Mouse (Mus musculus) intestine, postnatal 0 days (tissue): ENCODE data around the gene Vgll4. TPM values are rescaled to one million over a fixed set of nuclear protein-coding genes. Genes with fewer than 3 reads are reported as not detected.
A peak's percentile ranks its signal among the peaks of the same experiment; 100 is the strongest.

Experiments
- ATAC-seq: fragments of 200-750 bp; cut with Nextera tagmentation; 2 replicates; pipeline ENCODE4 v1.8.0; 2017; ENCODE audit warnings: mild to moderate bottlenecking, moderate TSS enrichment, moderate library complexity
- H3K27ac ChIP-seq: fragments of 300-500 bp; sonication (generic); 2 replicates; pipeline ENCODE4 v1.5.1; 2014; ENCODE audit warnings: mild to moderate bottlenecking, low read depth, low read length, moderate library complexity
- H3K27me3 ChIP-seq: fragments of 300-500 bp; sonication (generic); replicated peaks from 2 replicates; pipeline ENCODE4 v1.6.1; 2014; ENCODE audit warnings: low read length, mixed read lengths; ENCODE audit not compliant: control insufficient read depth, insufficient read depth
- H3K36me3 ChIP-seq: fragments of 300-500 bp; sonication (generic); 2 replicates; pipeline ENCODE4 v1.6.1; 2014; ENCODE audit warnings: mild to moderate bottlenecking, moderate library complexity; ENCODE audit not compliant: control insufficient read depth, insufficient read depth
- H3K4me1 ChIP-seq: fragments of 300-500 bp; sonication (generic); replicated peaks from 2 replicates; pipeline ENCODE4 v1.6.1; 2014; ENCODE audit warnings: antibody characterized with exemption, low read length, mixed read lengths; ENCODE audit not compliant: control insufficient read depth, insufficient read depth
- H3K4me2 ChIP-seq: fragments of 300-500 bp; sonication (generic); replicated peaks from 2 replicates; pipeline ENCODE4 v1.6.1; 2014; ENCODE audit warnings: low read depth, mild to moderate bottlenecking, moderate library complexity
- H3K4me3 ChIP-seq: fragments of 300-500 bp; sonication (generic); 2 replicates; pipeline ENCODE4 v1.5.1; 2014; ENCODE audit warnings: low read depth, low read length
- H3K9ac ChIP-seq: fragments of 300-500 bp; sonication (generic); 2 replicates; pipeline ENCODE4 v1.6.1; 2014; ENCODE audit warnings: mild to moderate bottlenecking, low read depth, low read length
- H3K9me3 ChIP-seq: fragments of 300-500 bp; sonication (generic); 2 replicates; pipeline ENCODE4 v1.6.1; 2016; ENCODE audit warnings: mixed run types; ENCODE audit not compliant: control insufficient read depth
- CTCF ChIP-seq: sonication (generic); IDR thresholded peaks from 2 replicates; pipeline ENCODE4 v1.5.1; 2016; ENCODE audit warnings: low read depth, mild to moderate bottlenecking, control low read depth, antibody characterized with exemption, moderate library complexity
- WGBS: fragments of 180-500 bp; shearing (Covaris S2); extraction: QIAGEN DNeasy Blood & Tissue Kit; methylation state at CpG from one replicate; pipeline ENCODE4 v1.1.7; 2014; 5-methylcytosine and 5-hydroxymethylcytosine counted together
- polyA plus RNA-seq: library from polyadenylated mRNA; unstranded; fragments of >200 nt; fragmentation: Nextera tagmentation; extraction: Ambion mirVana; gene quantifications from 2 replicates; pipeline ENCODE4 v1.2.1, GENCODE M21; 2015

Vgll4 gene
- polyA plus RNA-seq, 1 experiment from 2014 or later: 31.1 TPM

- no peak overlapping the region for H3K9ac ChIP-seq
- no peaks in the 10 kb centered on the region for H3K9me3 ChIP-seq
- TF ChIP-seq CTCF: no peak
- WGBS: 82% methylated on average over 4 of the region's 4 CpGs
- H3K27me3 ChIP-seq: no peaks in the 10 kb centered on the region
- H3K4me3 ChIP-seq: no peak overlapping the region
- peaks cover 50% of the 10 kb centered on the region for H3K36me3 ChIP-seq
- no peak overlapping the region for H3K4me2 ChIP-seq
- peaks cover 6% of the 10 kb centered on the region for H3K4me1 ChIP-seq
- H3K27ac ChIP-seq: no peak overlapping the region
- no peak for ATAC-seq
These were observed 111.1 kb downstream of the Vgll4 start for GRCm38 (mm10) chr6:114858722-114859053.

- 83% methylated on average over 3 of the region's 3 CpGs for WGBS
- Histone ChIP-seq H3K4me2 (no peak overlapping the region), H3K4me3 (no peak overlapping the region), H3K9me3 (no peaks in the 10 kb centered on the region), H3K9ac (no peak overlapping the region), H3K27me3 (no peaks in the 10 kb centered on the region), H3K4me1 (peaks cover 6% of the 10 kb centered on the region), H3K36me3 (peaks cover 46% of the 10 kb centered on the region), H3K27ac (no peak overlapping the region; the same call in 1 of the 2 replicates)
- TF ChIP-seq CTCF: no peak
- ATAC-seq: no peak
These were observed 111.6 kb downstream of the Vgll4 start for GRCm38 (mm10) chr6:114857996-114858721.

GRCm38 (mm10) chr6:114856501-114856900 lies 113.3 kb downstream of the Vgll4 start:
- peaks cover 6% of the 10 kb centered on the region for H3K4me1 ChIP-seq

GRCm38 (mm10) chr6:114855644-114856043 lies 114.2 kb downstream of the Vgll4 start:
- ATAC-seq: peak; percentile 68
- Histone ChIP-seq H3K9me3 (no peaks in the 10 kb centered on the region), H3K27me3 (no peaks in the 10 kb centered on the region), H3K4me3 (no peak overlapping the region), H3K9ac (no peak overlapping the region), H3K27ac (no peak overlapping the region), H3K4me2 (no peak overlapping the region), H3K4me1 (peaks cover 6% of the 10 kb centered on the region), H3K36me3 (peaks cover 21% of the 10 kb centered on the region; the same call in 1 of the 2 replicates)
- WGBS: 14% methylated on average over 3 of the region's 3 CpGs
- TF ChIP-seq CTCF: no peak

More at GRCm38 (mm10) chr6:114856501-114856900, 113.3 kb downstream of the Vgll4 start:
- WGBS: 87% methylated on average over 4 of the region's 4 CpGs
- H3K4me2 ChIP-seq: no peak overlapping the region
- peaks cover 29% of the 10 kb centered on the region for H3K36me3 ChIP-seq
- no peak overlapping the region for H3K9ac ChIP-seq
- H3K4me3 ChIP-seq: no peak overlapping the region
- ATAC-seq: no peak
- H3K9me3 ChIP-seq: no peaks in the 10 kb centered on the region
- no peaks in the 10 kb centered on the region for H3K27me3 ChIP-seq
- TF ChIP-seq CTCF: no peak
- H3K27ac ChIP-seq: no peak overlapping the region

- ATAC-seq: no peak
- Histone ChIP-seq H3K27ac (no peak overlapping the region), H3K9me3 (no peaks in the 10 kb centered on the region), H3K4me2 (no peak overlapping the region), H3K36me3 (peaks cover 13% of the 10 kb centered on the region; the same call in 1 of the 2 replicates), H3K27me3 (no peaks in the 10 kb centered on the region), H3K4me1 (peaks cover 6% of the 10 kb centered on the region), H3K4me3 (no peak overlapping the region), H3K9ac (no peak overlapping the region)
- TF ChIP-seq CTCF: no peak
- WGBS: 63% methylated on average over 2 of the region's 2 CpGs
These were observed 115.4 kb downstream of the Vgll4 start for GRCm38 (mm10) chr6:114854368-114854767.

- H3K9ac ChIP-seq: no peak overlapping the region
- no peaks in the 10 kb centered on the region for H3K9me3 ChIP-seq
- no peaks in the 10 kb centered on the region for H3K27me3 ChIP-seq
- WGBS: 67% methylated on average over 3 of the region's 3 CpGs
- no peak overlapping the region for H3K4me3 ChIP-seq
- TF ChIP-seq CTCF: no peak
- H3K27ac ChIP-seq: no peak overlapping the region
- H3K4me2 ChIP-seq: no peak overlapping the region
- H3K36me3 ChIP-seq: no peaks in the 10 kb centered on the region
- peaks cover 6% of the 10 kb centered on the region for H3K4me1 ChIP-seq
- ATAC-seq: no peak
These were observed 117.1 kb downstream of the Vgll4 start for GRCm38 (mm10) chr6:114852739-114853138.
